Mouse (Mus musculus) liver, embryonic 16.5 days (tissue): ENCODE data around the gene Foxs1. TPM values are rescaled to one million over a fixed set of nuclear protein-coding genes. Genes with fewer than 3 reads are reported as not detected.

Source experiments
- ATAC-seq: fragments of 200-750 bp; cut with Nextera tagmentation; 2 replicates; pipeline ENCODE4 v1.8.0; 2017; ENCODE audit warnings: low read depth, mild to moderate bottlenecking, moderate number of reproducible peaks, moderate library complexity
- H3K27ac ChIP-seq: fragments of 300-500 bp; sonication (generic); 2 replicates; pipeline ENCODE4 v1.5.1; 2014; ENCODE audit warnings: mild to moderate bottlenecking, low read length
- H3K27me3 ChIP-seq: fragments of 300-500 bp; sonication (generic); 2 replicates; pipeline ENCODE4 v1.6.1; 2014; ENCODE audit warnings: low read depth, low read length, mixed read lengths; ENCODE audit not compliant: control insufficient read depth, insufficient read depth
- H3K36me3 ChIP-seq: fragments of 300-500 bp; sonication (generic); 2 replicates; pipeline ENCODE4 v1.6.1; 2014; ENCODE audit warnings: mild to moderate bottlenecking; ENCODE audit not compliant: control insufficient read depth, insufficient read depth
- H3K4me1 ChIP-seq: fragments of 300-500 bp; sonication (generic); 2 replicates; pipeline ENCODE4 v1.6.1; 2014; ENCODE audit warnings: low read depth, low read length, mixed read lengths; ENCODE audit not compliant: control insufficient read depth
- H3K4me2 ChIP-seq: fragments of 300-500 bp; sonication (generic); 2 replicates; pipeline ENCODE4 v1.6.1; 2014; ENCODE audit warnings: low read depth, low read length, mixed read lengths
- H3K4me3 ChIP-seq: fragments of 300-500 bp; sonication (generic); 2 replicates; pipeline ENCODE4 v1.5.1; 2014; ENCODE audit warnings: low read depth, mild to moderate bottlenecking, low read length
- H3K9ac ChIP-seq: fragments of 300-500 bp; sonication (generic); 2 replicates; pipeline ENCODE4 v1.6.1; 2014; ENCODE audit warnings: low read depth, low read length
- H3K9me3 ChIP-seq: fragments of 300-500 bp; sonication (generic); replicated peaks from 2 replicates; pipeline ENCODE4 v1.6.1; 2016; ENCODE audit warnings: low read length; ENCODE audit not compliant: control insufficient read depth
- WGBS: fragments of 180-500 bp; shearing (Covaris S2); extraction: QIAGEN DNeasy Blood & Tissue Kit; methylation state at CpG from one replicate; pipeline ENCODE4 v1.1.7; 2014; ENCODE audit not compliant: insufficient replicate concordance; 5-methylcytosine and 5-hydroxymethylcytosine counted together
- polyA plus RNA-seq: library from polyadenylated mRNA; unstranded; fragments of >200 nt; fragmentation: Nextera tagmentation; extraction: Ambion mirVana; gene quantifications from 2 replicates; pipeline ENCODE4 v1.2.1, GENCODE M21; 2015

The Foxs1 gene
- polyA plus RNA-seq, 1 experiment from 2014 or later: 0.21 TPM

- ATAC-seq: no peak
- Histone ChIP-seq H3K9me3 (no peaks in the 10 kb centered on the region), H3K27ac (no peak overlapping the region), H3K9ac (no peak overlapping the region), H3K27me3 (peaks cover 28% of the 10 kb centered on the region), H3K4me1 (peaks cover 3% of the 10 kb centered on the region; the same call in 1 of the 2 replicates), H3K4me3 (no peak overlapping the region), H3K36me3 (no peaks in the 10 kb centered on the region), H3K4me2 (no peak overlapping the region)
- WGBS: 65% methylated on average over 6 of the region's 6 CpGs
Measured at GRCm38 (mm10) chr2:152909848-152910247, 23.2 kb downstream of the Foxs1 start.

GRCm38 (mm10) chr2:152907114-152907943, 25.7 kb downstream of the Foxs1 start:
- no peaks in the 10 kb centered on the region for H3K9me3 ChIP-seq
- H3K4me3 ChIP-seq: no peak overlapping the region
- no peak for ATAC-seq
- H3K27ac ChIP-seq: no peak overlapping the region
- H3K27me3 ChIP-seq: peaks cover 13% of the 10 kb centered on the region
- H3K4me2 ChIP-seq: no peak overlapping the region
- no peaks in the 10 kb centered on the region for H3K36me3 ChIP-seq
- H3K9ac ChIP-seq: no peak overlapping the region
- H3K4me1 ChIP-seq: no peaks in the 10 kb centered on the region
- WGBS: 69% methylated on average over 14 of the region's 14 CpGs

GRCm38 (mm10) chr2:152906274-152907037, 26.6 kb downstream of the Foxs1 start:
- Histone ChIP-seq H3K9me3 (no peaks in the 10 kb centered on the region), H3K4me2 (no peak overlapping the region), H3K4me1 (no peaks in the 10 kb centered on the region), H3K36me3 (no peaks in the 10 kb centered on the region), H3K4me3 (no peak overlapping the region), H3K27me3 (peaks cover 6% of the 10 kb centered on the region), H3K27ac (no peak overlapping the region), H3K9ac (no peak overlapping the region)
- no peak for ATAC-seq
- WGBS: 46% methylated on average over 9 of the region's 9 CpGs

GRCm38 (mm10) chr2:152905036-152905829, 27.8 kb downstream of the Foxs1 start:
- H3K4me2 ChIP-seq: no peak overlapping the region
- WGBS: 50% methylated on average over 11 of the region's 11 CpGs
- no peak overlapping the region for H3K27ac ChIP-seq
- no peaks in the 10 kb centered on the region for H3K36me3 ChIP-seq
- H3K9ac ChIP-seq: no peak overlapping the region
- H3K9me3 ChIP-seq: no peaks in the 10 kb centered on the region
- no peak for ATAC-seq
- H3K4me3 ChIP-seq: no peak overlapping the region
- H3K4me1 ChIP-seq: no peaks in the 10 kb centered on the region
- 0 out of 2 replicates have a peak, but pooled peaks cover 2% of the 10 kb centered on the region for H3K27me3 ChIP-seq

- ATAC-seq: no peak
- Histone ChIP-seq H3K4me1 (no peaks in the 10 kb centered on the region), H3K27me3 (no peaks in the 10 kb centered on the region), H3K4me3 (no peak overlapping the region), H3K36me3 (no peaks in the 10 kb centered on the region), H3K4me2 (no peak overlapping the region), H3K27ac (no peak overlapping the region), H3K9me3 (no peaks in the 10 kb centered on the region), H3K9ac (no peak overlapping the region)
- 22% methylated on average over 5 of the region's 5 CpGs for WGBS
Measured at GRCm38 (mm10) chr2:152904127-152904643, 28.8 kb downstream of the Foxs1 start.

GRCm38 (mm10) chr2:152903586-152903985, 29.4 kb downstream of the Foxs1 start:
- H3K36me3 ChIP-seq: no peaks in the 10 kb centered on the region
- H3K4me1 ChIP-seq: no peaks in the 10 kb centered on the region
- H3K9ac ChIP-seq: no peak overlapping the region
- ATAC-seq: no peak
- H3K27ac ChIP-seq: no peak overlapping the region
- H3K4me3 ChIP-seq: no peak overlapping the region
- H3K4me2 ChIP-seq: no peak overlapping the region
- no peaks in the 10 kb centered on the region for H3K9me3 ChIP-seq
- WGBS: 55% methylated on average over 4 of the region's 4 CpGs
- no peaks in the 10 kb centered on the region for H3K27me3 ChIP-seq

GRCm38 (mm10) chr2:152902658-152903057, 30.4 kb downstream of the Foxs1 start:
- Histone ChIP-seq H3K36me3 (no peaks in the 10 kb centered on the region), H3K27ac (no peak overlapping the region), H3K9me3 (no peaks in the 10 kb centered on the region), H3K4me3 (no peak overlapping the region), H3K4me2 (no peak overlapping the region), H3K9ac (no peak overlapping the region), H3K4me1 (no peaks in the 10 kb centered on the region), H3K27me3 (no peaks in the 10 kb centered on the region)
- 42% methylated on average over 3 of the region's 3 CpGs for WGBS
- ATAC-seq: no peak

- Histone ChIP-seq H3K4me2 (no peak overlapping the region), H3K27ac (no peak overlapping the region), H3K27me3 (no peaks in the 10 kb centered on the region), H3K4me1 (no peaks in the 10 kb centered on the region), H3K9ac (no peak overlapping the region), H3K36me3 (no peaks in the 10 kb centered on the region), H3K4me3 (no peak overlapping the region), H3K9me3 (no peaks in the 10 kb centered on the region)
- 77% methylated on average over 15 of the region's 15 CpGs for WGBS
- ATAC-seq: no peak
Measured at GRCm38 (mm10) chr2:152901296-152901695, 31.7 kb downstream of the Foxs1 start.
